Mouse (Mus musculus): Measurements from ENCODE around the gene Ackr2. TPM values are rescaled to one million over a fixed set of nuclear protein-coding genes. Genes with fewer than 3 reads are reported as not detected.

Gene Ackr2
- polyA plus RNA-seq, 1 experiment = not detected

GRCm38 (mm10) chr9:121868236-121868635, 29.9 kb upstream of the Ackr2 start:
- Histone ChIP-seq H3K4me3 (ENCODE audit: insufficient read depth, low read length) (no peak overlapping the region), H3K27ac (ENCODE audit: insufficient read depth, low read length) (no peak overlapping the region), H3K4me1 (ENCODE audit: control insufficient read depth, insufficient read depth, low read length) (no peaks in the 10 kb centered on the region)
- no peak for TF ChIP-seq POLR2A (IDR thresholded peaks at IDR 0.05; ENCODE audit: low read depth, low read length)
- TF ChIP-seq CTCF (IDR thresholded peaks at IDR 0.05; ENCODE audit: borderline replicate concordance, insufficient read depth, low read length) = no peak

GRCm38 (mm10) chr9:121869432-121869831, 28.7 kb upstream of the Ackr2 start:
- H3K4me3 ChIP-seq (ENCODE audit: insufficient read depth, low read length) = no peak overlapping the region
- no peak for TF ChIP-seq CTCF (IDR thresholded peaks at IDR 0.05; ENCODE audit: borderline replicate concordance, insufficient read depth, low read length)
- TF ChIP-seq POLR2A (IDR thresholded peaks at IDR 0.05; ENCODE audit: low read depth, low read length) = no peak
- no peak overlapping the region for H3K27ac ChIP-seq (ENCODE audit: insufficient read depth, low read length)
- H3K4me1 ChIP-seq (ENCODE audit: control insufficient read depth, insufficient read depth, low read length) = no peaks in the 10 kb centered on the region

DNA sequence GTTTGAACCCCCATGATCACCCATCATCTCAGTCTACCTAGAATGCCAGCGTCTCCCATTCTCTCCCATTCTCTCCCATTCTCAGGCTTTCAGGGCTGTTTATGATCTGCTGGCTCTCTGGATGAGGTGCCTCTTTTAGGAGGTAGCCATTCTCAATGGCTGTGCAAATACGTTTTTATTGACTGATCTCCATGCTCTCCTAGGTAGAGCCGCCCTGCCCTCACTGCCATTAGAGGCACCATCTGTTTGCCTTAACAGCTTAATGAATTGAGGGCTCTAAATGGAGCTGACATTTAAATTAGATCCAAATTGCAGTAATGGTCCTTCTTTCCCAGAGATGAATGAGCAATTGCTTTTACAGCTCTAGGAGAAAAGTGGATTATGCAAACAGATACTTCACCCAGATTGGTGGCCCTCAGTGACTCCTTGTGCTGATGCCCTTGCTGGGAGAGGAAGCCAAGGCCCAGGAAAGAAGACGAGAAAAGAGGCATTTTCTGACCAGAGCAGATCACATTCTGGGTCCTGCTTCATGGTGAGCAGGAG, 28.1 kb upstream of the Ackr2 start:
- H3K4me3 ChIP-seq (ENCODE audit: insufficient read depth, low read length) = no peak overlapping the region
- H3K4me1 ChIP-seq (ENCODE audit: control insufficient read depth, insufficient read depth, low read length) = no peaks in the 10 kb centered on the region
- TF ChIP-seq POLR2A (IDR thresholded peaks at IDR 0.05; ENCODE audit: low read depth, low read length) = no peak
- TF ChIP-seq CTCF (IDR thresholded peaks at IDR 0.05; ENCODE audit: borderline replicate concordance, insufficient read depth, low read length) = no peak
- no peak overlapping the region for H3K27ac ChIP-seq (ENCODE audit: insufficient read depth, low read length)

DNA sequence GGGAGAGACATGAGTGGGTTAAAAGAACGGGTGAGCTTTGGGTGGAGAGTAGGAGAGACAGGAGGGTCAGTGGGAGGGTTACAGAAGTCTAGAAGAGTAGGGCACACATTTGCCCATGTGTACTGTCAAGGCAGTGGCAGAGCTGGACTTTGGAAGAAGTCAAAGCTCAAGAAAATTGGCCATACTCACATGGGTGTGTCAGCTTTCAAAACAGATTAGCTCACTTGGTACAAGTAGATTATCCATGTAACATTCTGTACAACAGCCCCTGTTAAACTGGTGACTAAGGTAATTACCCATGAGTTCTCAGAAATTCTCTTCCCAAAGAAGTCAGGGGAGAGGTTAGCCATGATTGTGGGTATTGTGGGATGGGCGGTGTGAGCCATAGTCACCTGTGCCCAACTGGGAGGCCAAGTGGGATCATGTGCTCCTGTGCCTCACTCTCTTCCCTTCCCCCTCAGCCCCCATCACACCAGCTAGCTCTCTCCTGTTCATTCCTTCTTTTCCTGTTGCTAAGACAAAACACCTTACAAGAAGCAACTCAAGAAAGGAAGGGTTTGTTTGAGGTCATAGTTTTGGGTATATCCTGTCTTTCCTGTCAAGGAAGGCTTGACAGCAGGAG, 26.0 kb upstream of the Ackr2 start:
- no peak overlapping the region for H3K4me3 ChIP-seq (ENCODE audit: insufficient read depth, low read length)
- no peak for TF ChIP-seq CTCF (IDR thresholded peaks at IDR 0.05; ENCODE audit: borderline replicate concordance, insufficient read depth, low read length)
- no peak for TF ChIP-seq POLR2A (IDR thresholded peaks at IDR 0.05; ENCODE audit: low read depth, low read length)
- no peak overlapping the region for H3K27ac ChIP-seq (ENCODE audit: insufficient read depth, low read length)
- no peaks in the 10 kb centered on the region for H3K4me1 ChIP-seq (ENCODE audit: control insufficient read depth, insufficient read depth, low read length)

GRCm38 (mm10) chr9:121873578-121873977, 24.6 kb upstream of the Ackr2 start:
- TF ChIP-seq POLR2A (IDR thresholded peaks at IDR 0.05; ENCODE audit: low read depth, low read length) = no peak
- no peak for TF ChIP-seq CTCF (IDR thresholded peaks at IDR 0.05; ENCODE audit: borderline replicate concordance, insufficient read depth, low read length)
- Histone ChIP-seq H3K4me1 (ENCODE audit: control insufficient read depth, insufficient read depth, low read length) (no peaks in the 10 kb centered on the region), H3K27ac (ENCODE audit: insufficient read depth, low read length) (no peak overlapping the region), H3K4me3 (ENCODE audit: insufficient read depth, low read length) (no peak overlapping the region)

DNA sequence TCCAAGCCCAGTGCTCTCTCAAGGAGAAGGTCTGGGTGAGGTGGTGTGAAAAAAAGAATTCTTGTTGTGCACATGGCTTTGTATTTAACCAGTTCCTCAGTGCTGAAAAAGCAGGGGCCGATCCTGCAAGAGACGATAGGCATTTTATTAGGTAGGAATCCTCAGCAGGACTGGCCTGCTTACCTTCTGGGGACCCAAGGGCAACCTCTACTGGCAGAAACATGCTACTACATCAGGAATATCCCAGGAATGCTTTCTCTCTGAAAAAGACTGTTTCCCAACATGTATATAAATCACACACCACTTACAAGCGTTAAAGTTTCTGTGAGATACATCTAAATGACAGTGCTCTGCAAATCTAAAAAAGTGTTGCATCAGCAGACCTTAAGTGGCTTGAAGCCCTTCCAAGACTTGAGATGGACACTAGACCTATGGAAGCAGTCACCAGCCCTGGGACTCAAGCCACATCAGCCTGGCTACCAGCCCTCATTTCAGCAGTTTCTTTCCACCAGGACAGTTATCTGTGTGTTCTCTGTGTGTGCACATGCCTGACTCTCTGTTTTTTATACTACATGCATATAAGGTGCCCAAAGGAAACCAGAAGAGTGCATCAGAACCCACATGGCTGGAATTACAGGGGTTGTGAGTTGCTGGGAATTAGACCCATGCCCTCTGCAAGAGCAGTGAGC, 21.0 kb upstream of the Ackr2 start:
- TF ChIP-seq CTCF (IDR thresholded peaks at IDR 0.05; ENCODE audit: borderline replicate concordance, insufficient read depth, low read length) = peak; percentile 29; the same call in 1 of the 2 replicates
- TF ChIP-seq POLR2A (IDR thresholded peaks at IDR 0.05; ENCODE audit: low read depth, low read length) = no peak
- Histone ChIP-seq H3K4me1 (ENCODE audit: control insufficient read depth, insufficient read depth, low read length) (no peaks in the 10 kb centered on the region; the same call in 1 of the 2 replicates), H3K4me3 (ENCODE audit: insufficient read depth, low read length) (no peak overlapping the region), H3K27ac (ENCODE audit: insufficient read depth, low read length) (no peak overlapping the region)

- H3K4me3 ChIP-seq (ENCODE audit: insufficient read depth, low read length) = no peak overlapping the region
- peak; percentile 25; the same call in 1 of the 2 replicates for TF ChIP-seq CTCF (IDR thresholded peaks at IDR 0.05; ENCODE audit: borderline replicate concordance, insufficient read depth, low read length)
- TF ChIP-seq POLR2A (IDR thresholded peaks at IDR 0.05; ENCODE audit: low read depth, low read length) = no peak
- no peak overlapping the region for H3K27ac ChIP-seq (ENCODE audit: insufficient read depth, low read length)
- no peaks in the 10 kb centered on the region; the same call in 1 of the 2 replicates for H3K4me1 ChIP-seq (ENCODE audit: control insufficient read depth, insufficient read depth, low read length)
Observed at GRCm38 (mm10) chr9:121880840-121881239, 17.3 kb upstream of the Ackr2 start.

DNA sequence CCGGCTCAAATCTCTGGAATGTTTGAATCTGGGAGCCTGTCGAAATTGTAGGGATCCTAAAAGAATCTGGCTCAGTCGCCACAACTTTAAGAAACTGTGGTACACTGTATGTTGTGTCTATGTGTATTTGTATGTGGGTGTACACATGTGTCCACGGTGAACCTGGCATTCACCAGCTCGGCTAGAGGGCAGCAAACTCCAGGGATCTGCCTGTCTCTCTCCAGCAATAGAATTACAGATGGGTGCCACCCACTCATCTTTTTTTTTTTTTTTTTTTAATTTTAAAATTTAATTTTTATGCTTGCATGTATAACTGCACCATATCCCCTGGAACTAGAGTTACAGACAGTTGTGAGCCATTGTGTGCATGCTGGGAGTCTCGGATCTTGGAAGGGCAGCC, 16.9 kb upstream of the Ackr2 start:
- no peak for TF ChIP-seq POLR2A (IDR thresholded peaks at IDR 0.05; ENCODE audit: low read depth, low read length)
- no peak for TF ChIP-seq CTCF (IDR thresholded peaks at IDR 0.05; ENCODE audit: borderline replicate concordance, insufficient read depth, low read length)
- Histone ChIP-seq H3K4me3 (ENCODE audit: insufficient read depth, low read length) (no peak overlapping the region), H3K27ac (ENCODE audit: insufficient read depth, low read length) (no peak overlapping the region), H3K4me1 (ENCODE audit: control insufficient read depth, insufficient read depth, low read length) (no peaks in the 10 kb centered on the region; the same call in 1 of the 2 replicates)

GRCm38 (mm10) chr9:121882015-121882457, 16.1 kb upstream of the Ackr2 start:
- Histone ChIP-seq H3K4me1 (ENCODE audit: control insufficient read depth, insufficient read depth, low read length) (no peaks in the 10 kb centered on the region; the same call in 1 of the 2 replicates), H3K4me3 (ENCODE audit: insufficient read depth, low read length) (no peak overlapping the region), H3K27ac (ENCODE audit: insufficient read depth, low read length) (no peak overlapping the region)
- TF ChIP-seq POLR2A (IDR thresholded peaks at IDR 0.05; ENCODE audit: low read depth, low read length) (no peak), CTCF (IDR thresholded peaks at IDR 0.05; ENCODE audit: borderline replicate concordance, insufficient read depth, low read length) (no peak)

DNA sequence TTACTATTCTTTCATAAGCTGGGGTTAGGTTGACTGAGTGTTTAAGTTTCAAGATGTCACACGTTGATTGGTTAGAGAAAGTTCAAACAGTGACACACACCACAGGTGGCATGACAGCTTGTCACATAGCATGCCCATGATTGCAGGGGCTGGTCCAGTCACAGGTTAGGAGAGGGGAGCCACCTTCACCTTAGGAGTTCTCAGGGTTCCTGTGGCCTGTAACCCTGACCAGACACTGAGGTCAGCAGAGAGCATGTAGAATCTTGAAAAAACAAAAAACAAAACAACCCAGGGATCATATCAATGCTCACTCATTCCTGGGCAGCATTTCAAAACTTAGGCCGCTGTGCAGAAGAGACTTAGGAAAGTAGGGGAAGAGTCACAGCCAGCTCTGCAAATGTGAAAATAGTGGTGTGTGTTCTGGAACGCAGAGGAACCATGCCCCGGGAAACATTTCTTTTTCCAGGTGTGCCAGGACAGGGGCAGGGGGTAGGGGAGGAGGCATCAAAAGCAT, 8.2 kb upstream of the Ackr2 start:
- no peak overlapping the region for H3K27ac ChIP-seq (ENCODE audit: insufficient read depth, low read length)
- H3K4me3 ChIP-seq (ENCODE audit: insufficient read depth, low read length) = no peak overlapping the region
- H3K4me1 ChIP-seq (ENCODE audit: control insufficient read depth, insufficient read depth, low read length) = peaks cover 7% of the 10 kb centered on the region; the same call in 1 of the 2 replicates
- TF ChIP-seq POLR2A (IDR thresholded peaks at IDR 0.05; ENCODE audit: low read depth, low read length) = no peak
- no peak for TF ChIP-seq CTCF (IDR thresholded peaks at IDR 0.05; ENCODE audit: borderline replicate concordance, insufficient read depth, low read length)

Measured in embryonic fibroblast, embryonic 13.5 days (primary cell).